Mouse (Mus musculus) lung, adult 2 months (tissue): Measurements from ENCODE around the gene Snx18.

Experiments used
- CTCF ChIP-seq: fragments of 200-500 bp; IDR thresholded peaks from 2 replicates; pipeline ENCODE4 v1.5.1; 2011; ENCODE audit warnings: mild to moderate bottlenecking, low read length, control low read depth; ENCODE audit not compliant: insufficient read depth
- POLR2A ChIP-seq: fragments of 200-500 bp; IDR thresholded peaks from 2 replicates; pipeline ENCODE4 v1.6.1; 2011; ENCODE audit warnings: low read depth, mild to moderate bottlenecking, control low read depth, low read length, borderline replicate concordance; ENCODE audit errors: extremely low read depth

DNA sequence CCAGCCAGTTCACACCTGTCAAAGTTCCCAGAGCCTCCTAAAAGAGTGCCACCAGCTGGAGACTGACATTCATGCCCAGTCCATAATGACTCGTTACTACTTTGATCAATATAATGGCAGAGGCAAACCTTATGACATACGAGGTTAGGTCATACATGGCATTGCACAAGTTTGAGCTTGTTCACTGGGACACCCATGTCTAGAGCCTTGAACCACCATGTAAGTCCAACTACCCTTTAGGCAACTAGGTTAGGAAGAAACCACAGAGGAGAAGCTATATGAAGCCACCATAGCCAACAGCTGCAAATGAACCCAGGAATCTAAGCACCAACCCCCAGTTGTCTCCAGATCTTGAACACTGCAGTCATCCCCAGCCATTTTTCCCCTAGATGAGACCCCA is 45.0 kb downstream of the Snx18 start:
- no peak for TF ChIP-seq POLR2A
- no peak for TF ChIP-seq CTCF
